Mouse (Mus musculus) right cerebral cortex, postnatal 25 days (tissue): Measurements from ENCODE around the gene BC051142.
A peak's percentile ranks its signal among the peaks of the same experiment; 100 is the strongest.
"Not testable (repeated sequence)": the region's sequence is repeated elsewhere in the genome, so short reads cannot be mapped to it uniquely, and the experiment has no call there.

Source experiments
- DNase-seq: peaks from one replicate; pipeline ENCODE4 v3.0.0; 2022

Gene BC051142

GRCm38 (mm10) chr17:34399394-34399715 lies 735 bp downstream of the BC051142 start:
- DNase-seq = no peak

- DNase-seq = peak; percentile 62
Observed at GRCm38 (mm10) chr17:34411117-34411516, 12.5 kb downstream of the BC051142 start.

GRCm38 (mm10) chr17:34420014-34420413 lies 21.4 kb downstream of the BC051142 start:
- no peak for DNase-seq

- peak; percentile 28 for DNase-seq
Observed at GRCm38 (mm10) chr17:34427597-34427996, 29.0 kb downstream of the BC051142 start.

- no peak for DNase-seq
Observed at GRCm38 (mm10) chr17:34437120-34437519, 38.5 kb downstream of the BC051142 start.

- no peak for DNase-seq
Observed at GRCm38 (mm10) chr17:34437606-34438005, 39.0 kb downstream of the BC051142 start.

GRCm38 (mm10) chr17:34438588-34438987 lies 40.0 kb downstream of the BC051142 start:
- DNase-seq = no peak

- DNase-seq = no peak
Observed at GRCm38 (mm10) chr17:34439795-34440194, 41.2 kb downstream of the BC051142 start.

GRCm38 (mm10) chr17:34441990-34442389 lies 43.4 kb downstream of the BC051142 start:
- DNase-seq = no peak

- DNase-seq = no peak
Observed at GRCm38 (mm10) chr17:34448473-34449041, 49.9 kb downstream of the BC051142 start.

GRCm38 (mm10) chr17:34457668-34458067 lies 59.0 kb downstream of the BC051142 start:
- DNase-seq = no peak

GRCm38 (mm10) chr17:34459255-34459654 lies 60.6 kb downstream of the BC051142 start:
- DNase-seq = no peak

GRCm38 (mm10) chr17:34465906-34466305 lies 67.3 kb downstream of the BC051142 start:
- not testable (repeated sequence) for DNase-seq

GRCm38 (mm10) chr17:34470491-34470890 lies 71.9 kb downstream of the BC051142 start:
- DNase-seq = no peak

GRCm38 (mm10) chr17:34475060-34475459 lies 76.4 kb downstream of the BC051142 start:
- no peak for DNase-seq

GRCm38 (mm10) chr17:34476427-34476826 lies 77.8 kb downstream of the BC051142 start:
- DNase-seq = no peak

- DNase-seq = not testable (repeated sequence)
Observed at GRCm38 (mm10) chr17:34477238-34478013, 78.8 kb downstream of the BC051142 start, which contains the start of gene Btnl4. TSS of gene Btnl4 (minus strand) at chr17:34477318.

- no peak for DNase-seq
Observed at GRCm38 (mm10) chr17:34492796-34493195, 94.2 kb downstream of the BC051142 start.

- DNase-seq = not testable (repeated sequence)
Observed at GRCm38 (mm10) chr17:34495156-34495555, 96.5 kb downstream of the BC051142 start.

- no peak for DNase-seq
Observed at GRCm38 (mm10) chr17:34496539-34496938, 97.9 kb downstream of the BC051142 start.

GRCm38 (mm10) chr17:34497319-34497718 lies 98.7 kb downstream of the BC051142 start:
- not testable (repeated sequence) for DNase-seq

- DNase-seq = not testable (repeated sequence)
Observed at GRCm38 (mm10) chr17:34497726-34498125, 99.1 kb downstream of the BC051142 start.

GRCm38 (mm10) chr17:34507591-34507990 lies 109.0 kb downstream of the BC051142 start:
- DNase-seq = no peak
